Mouse (Mus musculus) limb, embryonic 12.5 days (tissue): ENCODE measurements at regions not wholly inside any gene's neighbourhood (a gene's known extent, or its start where the extent isn't known, plus 50 kb on each side); places are given as distances from the start of the nearest gene placed in this dataset.

Experiments used
- ATAC-seq: fragments of 200-750 bp; cut with Nextera tagmentation; 2 replicates; pipeline ENCODE4 v1.8.0; 2017; ENCODE audit warnings: low read depth, moderate TSS enrichment; ENCODE audit not compliant: insufficient number of reproducible peaks, insufficient read depth, low FRiP score, low TSS enrichment
- H3K27ac ChIP-seq: fragments of 300-500 bp; sonication (generic); 2 replicates; pipeline ENCODE4 v1.5.1; 2016; ENCODE audit warnings: mild to moderate bottlenecking, moderate library complexity
- H3K27me3 ChIP-seq: fragments of 300-500 bp; sonication (generic); 2 replicates; pipeline ENCODE4 v1.6.1; 2016; ENCODE audit warnings: mild to moderate bottlenecking, moderate library complexity
- H3K36me3 ChIP-seq: fragments of 300-500 bp; sonication (generic); 2 replicates; pipeline ENCODE4 v1.6.1; 2016; ENCODE audit warnings: mild to moderate bottlenecking, moderate library complexity
- H3K4me1 ChIP-seq: fragments of 300-500 bp; sonication (generic); replicated peaks from 2 replicates; pipeline ENCODE4 v1.6.1; 2016
- H3K4me2 ChIP-seq: fragments of 300-500 bp; sonication (generic); 2 replicates; pipeline ENCODE4 v1.6.1; 2016; ENCODE audit warnings: mild to moderate bottlenecking, moderate library complexity
- H3K4me3 ChIP-seq: fragments of 300-500 bp; sonication (generic); replicated peaks from 2 replicates; pipeline ENCODE4 v1.5.1; 2016; ENCODE audit warnings: mild to moderate bottlenecking
- H3K9ac ChIP-seq: fragments of 300-500 bp; sonication (generic); replicated peaks from 2 replicates; pipeline ENCODE4 v1.6.1; 2016; ENCODE audit warnings: mild to moderate bottlenecking, moderate library complexity
- H3K9me3 ChIP-seq: fragments of 300-500 bp; sonication (generic); 2 replicates; pipeline ENCODE4 v1.6.1; 2016; ENCODE audit warnings: mild to moderate bottlenecking, moderate library complexity
- WGBS: fragments of 180-500 bp; shearing (Covaris S2); methylation state at CpG from one replicate; pipeline ENCODE4 v1.1.7; 2016; 5-methylcytosine and 5-hydroxymethylcytosine counted together

DNA sequence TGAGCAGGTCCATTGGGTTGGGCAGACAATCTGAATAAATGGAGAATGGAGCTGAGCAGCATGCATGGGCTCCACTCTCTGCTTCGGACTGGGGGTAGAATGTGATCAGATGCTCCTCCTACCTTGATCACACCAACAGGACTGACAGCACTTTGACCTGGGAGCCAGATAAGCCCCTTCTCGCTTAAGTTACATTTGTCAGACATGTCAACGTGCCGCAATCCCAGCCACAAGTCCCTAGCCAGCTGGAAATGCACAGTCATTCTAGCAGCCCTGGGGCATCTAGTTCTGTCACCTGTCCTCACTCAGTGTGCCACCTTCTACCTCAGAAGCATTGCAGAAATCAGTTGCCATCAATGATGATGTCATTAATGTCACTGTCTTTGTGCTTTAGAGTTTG, 272.1 kb upstream of the Myt1l start:
- Histone ChIP-seq H3K4me1 (peaks cover 26% of the 10 kb centered on the region), H3K4me2 (no peak overlapping the region), H3K4me3 (no peak overlapping the region), H3K27ac (no peak overlapping the region), H3K9ac (no peak overlapping the region), H3K36me3 (no peaks in the 10 kb centered on the region), H3K27me3 (no peaks in the 10 kb centered on the region), H3K9me3 (no peaks in the 10 kb centered on the region)
- 84% methylated on average over 4 of the region's 4 CpGs for WGBS
- no peak for ATAC-seq

DNA sequence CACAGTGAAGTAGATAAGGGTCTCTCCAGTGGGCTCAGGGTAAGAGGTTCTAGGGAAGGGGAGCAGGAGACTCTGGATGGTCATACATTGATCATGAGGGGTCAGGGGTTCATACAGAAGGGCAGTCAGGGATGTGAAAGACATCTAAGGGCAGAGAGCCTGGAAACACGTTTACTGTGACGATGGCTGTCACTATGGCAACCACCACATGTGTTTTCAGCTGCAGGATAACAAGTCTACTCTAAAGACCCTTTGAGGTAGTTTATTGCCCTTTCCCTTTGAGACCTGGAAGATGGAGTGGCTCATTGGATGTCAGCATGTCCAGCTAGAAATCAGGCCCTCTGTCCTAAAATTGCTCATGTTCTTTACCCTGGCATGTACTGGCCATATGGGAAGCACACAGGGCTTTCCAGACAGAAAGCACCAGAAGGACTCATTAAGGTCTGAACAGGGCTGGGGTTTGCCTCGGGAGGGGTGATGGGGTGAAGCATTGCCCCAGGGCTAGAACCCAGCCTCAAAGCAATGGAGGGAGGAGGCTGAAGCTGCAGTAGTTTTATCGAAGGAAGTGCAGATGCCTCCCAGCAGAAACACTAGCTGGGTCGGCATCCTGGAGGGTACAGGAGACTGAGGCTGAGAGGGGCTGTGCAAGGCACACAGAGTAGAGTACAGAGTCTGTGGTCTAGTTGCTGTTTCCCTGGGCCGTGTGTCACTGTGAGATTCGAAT, 271.0 kb upstream of the Myt1l start:
- 15% methylated on average over 7 of the region's 7 CpGs for WGBS
- Histone ChIP-seq H3K4me3 (no peak overlapping the region), H3K4me1 (peaks cover 26% of the 10 kb centered on the region), H3K36me3 (no peaks in the 10 kb centered on the region), H3K27ac (peak overlapping the region; percentile 79), H3K4me2 (peak overlapping the region; percentile 11; the same call in 1 of the 2 replicates), H3K9ac (no peak overlapping the region), H3K27me3 (no peaks in the 10 kb centered on the region), H3K9me3 (no peaks in the 10 kb centered on the region)
- peak; percentile 45; the same call in 1 of the 2 replicates for ATAC-seq

DNA sequence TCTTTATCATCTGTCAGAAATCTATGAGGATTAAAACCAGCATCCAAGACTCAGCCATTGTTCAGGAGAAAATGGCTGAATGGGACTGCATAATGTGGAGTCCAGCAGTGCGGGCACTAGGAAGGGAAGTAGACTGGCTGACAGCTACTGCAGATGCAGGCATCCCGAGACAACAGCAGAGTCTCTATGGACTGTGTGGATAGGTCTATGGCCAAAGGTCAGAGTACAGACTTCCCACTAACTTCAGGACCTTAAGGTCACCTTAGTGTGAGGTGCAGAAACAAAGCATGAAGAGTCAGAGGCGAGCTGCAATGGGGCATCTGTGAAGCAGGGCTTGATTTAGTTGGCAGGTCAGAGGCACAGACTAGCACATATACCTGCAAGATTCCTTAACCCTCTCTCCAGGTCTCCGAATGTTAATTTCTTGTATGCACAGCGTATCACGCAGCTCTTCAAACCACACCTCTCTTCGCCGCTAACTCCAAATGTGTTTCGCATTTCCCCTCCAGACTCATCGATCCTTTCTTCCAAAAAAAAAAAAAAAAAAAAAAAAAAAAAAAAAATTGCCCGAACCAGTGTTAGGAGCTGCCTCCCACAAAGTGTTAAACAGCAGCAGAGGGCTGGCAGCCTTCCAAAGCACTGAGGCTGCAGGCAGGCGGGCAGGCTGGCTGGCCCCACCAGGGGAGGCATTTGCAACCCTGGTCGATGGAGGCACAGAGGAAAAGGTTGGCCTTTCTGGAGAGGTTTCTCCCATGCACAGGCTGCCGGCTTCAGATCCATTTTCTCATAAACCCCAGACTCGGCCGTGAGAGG, 270.2 kb upstream of the Myt1l start:
- Histone ChIP-seq H3K4me3 (0 out of 2 replicates have a peak overlapping the region, but pooled peaks have one; percentile 7), H3K9ac (no peak overlapping the region), H3K36me3 (no peaks in the 10 kb centered on the region), H3K9me3 (no peaks in the 10 kb centered on the region), H3K4me1 (peaks cover 26% of the 10 kb centered on the region), H3K27ac (peak overlapping the region; percentile 79), H3K27me3 (no peaks in the 10 kb centered on the region), H3K4me2 (peak overlapping the region; percentile 40)
- whole genome bisulfite sequencing: 14% methylated on average over 16 of the region's 16 CpGs
- peak; percentile 84 for ATAC-seq

DNA sequence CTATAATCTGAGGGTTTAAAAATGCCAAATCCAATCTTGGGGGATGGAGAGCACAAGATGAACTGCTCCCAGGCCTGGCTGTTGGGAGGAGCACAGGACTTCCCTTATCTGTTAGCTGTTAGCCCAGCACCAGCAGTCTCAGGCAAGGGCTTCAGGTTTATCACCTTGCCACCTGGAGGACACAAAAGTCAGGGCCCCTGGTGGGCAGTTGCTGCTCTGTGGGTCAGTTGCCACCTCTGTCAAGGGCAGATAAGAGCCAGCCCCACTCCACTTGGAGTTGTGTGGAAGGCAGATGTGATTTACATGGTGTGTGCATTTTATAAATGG, 269.7 kb upstream of the Myt1l start:
- no peak; the same call in 1 of the 2 replicates for ATAC-seq
- Histone ChIP-seq H3K36me3 (no peaks in the 10 kb centered on the region), H3K27me3 (no peaks in the 10 kb centered on the region), H3K9me3 (no peaks in the 10 kb centered on the region), H3K9ac (no peak overlapping the region), H3K27ac (peak overlapping the region; percentile 79), H3K4me2 (peak overlapping the region; percentile 40), H3K4me3 (0 out of 2 replicates have a peak overlapping the region, but pooled peaks have one; percentile 7), H3K4me1 (peaks cover 26% of the 10 kb centered on the region)

DNA sequence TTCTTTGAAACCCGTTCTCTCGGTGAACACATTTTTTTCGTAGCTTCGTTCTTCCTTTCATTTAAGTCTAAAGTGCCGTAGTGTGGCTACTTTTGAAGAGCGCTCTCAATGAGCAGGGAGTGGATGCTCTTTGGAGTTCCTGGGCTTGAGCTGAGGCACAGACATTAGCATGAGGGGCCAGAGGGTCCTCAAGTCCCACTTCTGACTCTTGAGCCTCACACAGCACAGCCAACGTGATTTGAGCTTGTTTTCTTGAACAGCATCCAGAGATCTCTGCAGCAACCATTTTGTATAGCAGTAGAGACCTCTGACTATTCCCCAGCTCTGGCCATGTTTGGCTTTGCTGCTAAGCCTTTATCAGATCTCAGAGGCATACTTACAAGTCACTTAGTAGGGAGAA, 269.2 kb upstream of the Myt1l start:
- Histone ChIP-seq H3K36me3 (no peaks in the 10 kb centered on the region), H3K9ac (no peak overlapping the region), H3K4me1 (peaks cover 26% of the 10 kb centered on the region), H3K4me3 (no peak overlapping the region), H3K9me3 (no peaks in the 10 kb centered on the region), H3K4me2 (peak overlapping the region; percentile 40; the same call in 1 of the 2 replicates), H3K27ac (peak overlapping the region; percentile 79), H3K27me3 (no peaks in the 10 kb centered on the region)
- 56% methylated on average over 7 of the region's 7 CpGs for WGBS
- no peak for ATAC-seq

DNA sequence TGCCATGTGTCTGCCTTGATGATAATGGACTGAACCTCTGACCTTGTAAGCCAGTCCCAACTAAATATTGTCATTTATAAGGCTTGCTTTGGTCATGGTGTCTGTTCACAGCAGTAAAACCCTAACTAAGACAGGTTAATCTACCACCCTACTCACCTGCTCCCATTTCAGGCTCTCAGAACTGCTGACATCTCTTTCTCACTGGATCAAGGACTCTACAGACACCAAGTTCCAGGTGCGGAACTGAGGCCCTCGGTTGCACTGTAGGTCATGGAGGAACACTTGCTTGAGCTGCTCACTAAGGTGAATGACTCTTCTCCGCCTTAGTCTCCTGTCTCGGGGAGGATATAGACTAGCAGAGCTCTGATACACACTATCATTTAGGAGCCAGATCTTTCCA, 254.0 kb upstream of the Myt1l start:
- Histone ChIP-seq H3K4me2 (no peak overlapping the region), H3K4me1 (no peaks in the 10 kb centered on the region), H3K9ac (no peak overlapping the region), H3K4me3 (no peak overlapping the region), H3K36me3 (no peaks in the 10 kb centered on the region), H3K9me3 (peaks cover 3% of the 10 kb centered on the region; the same call in 1 of the 2 replicates), H3K27ac (no peak overlapping the region), H3K27me3 (peaks cover 2% of the 10 kb centered on the region; the same call in 1 of the 2 replicates)
- 94% methylated on average over 4 of the region's 4 CpGs for WGBS
- no peak for ATAC-seq

DNA sequence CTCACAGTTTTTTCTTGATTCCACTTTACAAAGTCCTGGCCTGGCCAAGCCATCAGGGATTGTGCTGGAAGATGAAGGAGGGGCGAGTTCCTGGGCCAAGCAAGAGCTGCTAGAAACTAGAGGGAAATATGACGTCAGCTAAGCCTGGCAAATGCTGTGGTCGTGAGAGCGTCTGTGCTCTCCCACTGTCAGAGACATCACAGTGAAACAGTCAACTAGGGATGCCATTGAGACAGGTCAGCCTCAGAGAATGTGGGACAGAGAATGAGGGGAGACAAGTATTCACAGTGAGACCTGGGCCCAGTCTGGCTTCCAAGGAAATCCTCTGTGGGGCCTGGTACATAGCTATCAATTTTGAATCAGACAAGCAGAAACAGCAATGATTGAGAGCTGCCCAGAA, 252.5 kb upstream of the Myt1l start:
- no peak overlapping the region for H3K4me2 ChIP-seq
- peaks cover 4% of the 10 kb centered on the region; the same call in 1 of the 2 replicates for H3K27me3 ChIP-seq
- WGBS: 70% methylated on average over 4 of the region's 4 CpGs
- H3K27ac ChIP-seq: no peak overlapping the region
- H3K4me3 ChIP-seq: no peak overlapping the region
- H3K4me1 ChIP-seq: peaks cover 13% of the 10 kb centered on the region
- H3K36me3 ChIP-seq: no peaks in the 10 kb centered on the region
- H3K9ac ChIP-seq: no peak overlapping the region
- ATAC-seq: no peak
- H3K9me3 ChIP-seq: peaks cover 3% of the 10 kb centered on the region; the same call in 1 of the 2 replicates

DNA sequence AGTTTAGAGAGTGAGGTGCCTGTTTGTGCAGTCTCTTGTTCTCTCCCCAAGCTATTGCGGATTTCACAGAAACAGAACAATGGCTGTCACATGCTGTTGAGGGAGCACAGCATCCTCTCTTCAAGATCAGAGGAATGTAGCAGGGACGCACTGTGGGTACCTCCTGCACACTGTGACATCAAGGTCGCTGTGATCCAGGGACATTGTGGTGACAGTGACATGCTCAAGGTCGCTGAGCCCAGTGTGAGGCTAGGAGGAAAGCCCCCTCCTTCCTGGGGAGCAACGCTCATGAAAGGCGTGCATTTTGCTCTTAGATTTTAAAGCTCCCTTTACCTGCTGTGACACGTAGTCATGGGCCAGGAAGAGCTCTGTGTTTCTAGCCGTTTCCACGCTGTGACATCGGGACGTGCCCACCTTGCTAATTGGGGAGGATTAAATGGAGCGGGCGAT, 248.5 kb upstream of the Myt1l start:
- Histone ChIP-seq H3K4me1 (peaks cover 20% of the 10 kb centered on the region), H3K9me3 (no peaks in the 10 kb centered on the region), H3K4me2 (peak overlapping the region; percentile 52), H3K9ac (peak overlapping the region; percentile 34; the same call in 1 of the 2 replicates), H3K36me3 (no peaks in the 10 kb centered on the region), H3K27me3 (peaks cover 4% of the 10 kb centered on the region; the same call in 1 of the 2 replicates), H3K4me3 (0 out of 2 replicates have a peak overlapping the region, but pooled peaks have one; percentile 15), H3K27ac (peak overlapping the region; percentile 69; the same call in 1 of the 2 replicates)
- 9% methylated on average over 13 of the region's 13 CpGs for WGBS
- ATAC-seq: no peak

DNA sequence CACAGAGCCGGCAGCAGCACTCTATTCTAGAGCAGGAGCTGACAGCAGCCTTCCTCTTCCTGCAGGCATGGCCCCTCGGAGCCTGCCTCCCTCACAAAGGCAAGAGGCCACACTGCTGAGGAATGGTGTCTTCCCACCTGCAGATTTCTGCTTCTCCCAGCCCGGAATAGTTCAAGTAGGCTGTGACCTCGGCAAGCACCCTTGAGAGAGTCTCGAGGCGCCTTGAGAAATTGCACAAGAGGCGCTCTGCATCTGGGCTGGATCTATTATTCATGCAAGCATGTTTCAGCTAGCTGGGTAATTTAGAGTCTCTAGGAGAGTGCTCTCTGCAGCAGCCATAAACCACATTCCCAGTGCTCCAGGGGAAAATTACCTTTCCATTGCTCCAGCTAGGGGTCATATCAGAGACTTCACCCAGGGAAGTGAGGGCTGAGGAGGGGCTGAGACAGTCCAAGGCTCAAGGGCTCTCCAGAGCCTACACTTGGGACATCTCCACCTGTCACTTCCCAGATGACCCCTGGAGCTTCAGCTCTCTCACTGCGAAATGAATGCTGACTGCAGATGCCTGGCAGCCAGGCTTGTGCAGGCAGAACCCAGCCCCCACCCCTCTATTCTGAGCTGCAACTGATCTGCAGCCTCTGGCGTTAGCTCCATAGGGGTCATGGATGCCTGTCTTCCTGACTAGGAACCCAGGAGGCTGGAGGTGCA, 247.9 kb upstream of the Myt1l start:
- ATAC-seq: peak; percentile 54
- WGBS: 1% methylated on average over 9 of the region's 9 CpGs

DNA sequence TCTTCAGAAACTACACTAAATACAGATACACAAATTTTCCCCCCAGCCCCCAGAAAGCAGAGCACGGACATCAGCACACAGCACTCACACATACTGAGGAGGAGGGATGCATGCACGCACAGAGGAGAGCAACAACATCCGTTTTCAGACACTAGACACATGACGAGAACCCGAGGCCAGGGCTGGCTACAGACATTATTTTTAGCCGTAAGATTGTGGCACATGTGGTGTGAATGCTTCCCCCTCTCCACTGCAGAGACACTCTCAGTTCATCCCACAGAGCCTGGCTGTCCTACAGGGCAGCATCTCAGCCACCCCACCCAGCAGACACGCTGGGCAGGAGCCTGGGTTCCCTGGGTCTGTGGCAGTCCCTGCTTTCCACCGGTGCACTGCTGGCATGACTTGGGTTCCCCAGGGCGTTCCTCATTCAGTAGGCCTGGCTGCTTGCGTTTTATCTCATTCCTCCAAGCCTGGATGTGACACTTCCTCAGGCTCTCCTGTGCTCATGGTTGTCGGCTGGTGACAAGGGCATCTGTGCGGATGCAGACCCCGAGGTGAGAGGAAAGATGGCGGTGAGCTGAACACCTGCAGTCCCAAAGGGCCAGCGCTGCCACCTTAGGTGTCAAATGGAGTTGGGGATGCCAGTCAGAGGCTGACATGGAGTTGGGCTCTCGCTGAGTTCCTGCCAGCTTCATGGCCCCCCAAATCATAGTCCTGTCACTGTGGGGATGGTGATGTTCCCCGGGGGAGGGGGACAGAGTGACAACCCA, 247.1 kb upstream of the Myt1l start:
- H3K4me3 ChIP-seq: no peak overlapping the region
- H3K27me3 ChIP-seq: peaks cover 4% of the 10 kb centered on the region; the same call in 1 of the 2 replicates
- peak overlapping the region; percentile 69; the same call in 1 of the 2 replicates for H3K27ac ChIP-seq
- 55% methylated on average over 17 of the region's 17 CpGs for WGBS
- H3K9me3 ChIP-seq: no peaks in the 10 kb centered on the region
- no peaks in the 10 kb centered on the region for H3K36me3 ChIP-seq
- H3K4me1 ChIP-seq: peaks cover 20% of the 10 kb centered on the region
- no peak for ATAC-seq
- no peak overlapping the region for H3K9ac ChIP-seq
- no peak overlapping the region for H3K4me2 ChIP-seq

More for the DNA sequence above, 247.9 kb upstream of the Myt1l start:
- Histone ChIP-seq H3K27ac (peak overlapping the region; percentile 69; the same call in 1 of the 2 replicates), H3K27me3 (peaks cover 4% of the 10 kb centered on the region; the same call in 1 of the 2 replicates), H3K9ac (peak overlapping the region; percentile 34; the same call in 1 of the 2 replicates), H3K4me2 (peak overlapping the region; percentile 52), H3K36me3 (no peaks in the 10 kb centered on the region), H3K4me1 (peaks cover 20% of the 10 kb centered on the region), H3K9me3 (no peaks in the 10 kb centered on the region), H3K4me3 (0 out of 2 replicates have a peak overlapping the region, but pooled peaks have one; percentile 15)
